Mouse (Mus musculus) yolk sac, embryonic 10.5 days (tissue): Measurements from ENCODE around the gene Cbr2.

Experiments used
- DNase-seq: peaks from one replicate; pipeline ENCODE4 v3.0.0-alpha.2; 2017; ENCODE audit warnings: low spot score

Cbr2 gene

GRCm38 (mm10) chr11:120731395-120731794 is 519 bp downstream of the Cbr2 start:
- DNase-seq, result no peak

- DNase-seq, result no peak
These were observed 1.5 kb downstream of the Cbr2 start for GRCm38 (mm10) chr11:120730331-120730870.

- peak; percentile 69 for DNase-seq
These were observed 2.4 kb downstream of the Cbr2 start for GRCm38 (mm10) chr11:120729432-120730050.

GRCm38 (mm10) chr11:120728530-120729240 is 3.2 kb downstream of the Cbr2 start:
- DNase-seq, result no peak

- DNase-seq, result no peak
These were observed 4.3 kb downstream of the Cbr2 start for GRCm38 (mm10) chr11:120727564-120727963.

GRCm38 (mm10) chr11:120727169-120727527 is 4.8 kb downstream of the Cbr2 start, which contains the start of gene Dcxr:
Gene Dcxr (minus strand): TSS chr11:120727281.
- peak; percentile 92 for DNase-seq

- peak; percentile 67 for DNase-seq
These were observed 5.4 kb downstream of the Cbr2 start for GRCm38 (mm10) chr11:120726243-120727168.

GRCm38 (mm10) chr11:120723509-120723908 is 8.4 kb downstream of the Cbr2 start:
- DNase-seq, result no peak

GRCm38 (mm10) chr11:120722761-120723382 is 9.0 kb downstream of the Cbr2 start:
- no peak for DNase-seq

- DNase-seq, result no peak
These were observed 9.8 kb downstream of the Cbr2 start for GRCm38 (mm10) chr11:120722067-120722630.

- peak; percentile 76 for DNase-seq
These were observed 10.5 kb downstream of the Cbr2 start, which contains the start of gene Rac3 for GRCm38 (mm10) chr11:120721124-120722066. Gene Rac3 (plus strand): TSS chr11:120721470.

GRCm38 (mm10) chr11:120720450-120720849 is 11.5 kb downstream of the Cbr2 start:
- peak; percentile 86 for DNase-seq

GRCm38 (mm10) chr11:120719841-120720376 is 12.0 kb downstream of the Cbr2 start:
- DNase-seq, result no peak

GRCm38 (mm10) chr11:120719242-120719641 is 12.7 kb downstream of the Cbr2 start:
- DNase-seq, result no peak

GRCm38 (mm10) chr11:120715131-120715530 is 16.8 kb downstream of the Cbr2 start:
- DNase-seq, result no peak

GRCm38 (mm10) chr11:120714546-120714945 is 17.4 kb downstream of the Cbr2 start:
- DNase-seq, result no peak

GRCm38 (mm10) chr11:120713580-120714518 is 18.1 kb downstream of the Cbr2 start, which contains the start of the genes Cenpx and Lrrc45:
Gene Cenpx (minus strand): TSS chr11:120713738.
Gene Lrrc45 (plus strand): TSS chr11:120713925.
- DNase-seq, result peak; percentile 99

GRCm38 (mm10) chr11:120712771-120713568 is 18.9 kb downstream of the Cbr2 start:
- peak; percentile 78 for DNase-seq
